Mouse (Mus musculus) T-helper 2 cell (primary cell): ENCODE measurements at regions not wholly inside any gene's neighbourhood (a gene's known extent, or its start where the extent isn't known, plus 50 kb on each side); places are given as distances from the start of the nearest gene placed in this dataset.
"Not testable (repeated sequence)": the region's sequence is repeated elsewhere in the genome, so short reads cannot be mapped to it uniquely, and the experiment has no call there.

Source experiments
- in situ Hi-C: fragments of 300-600 bp; cut with MboI, MseI; formaldehyde crosslinking; loops from one replicate; pipeline ENCODE4 v1.15.1; 2025; ENCODE audit warnings: high pct_unique_total_duplicates

- in situ Hi-C loops = no loop called here
Observed at GRCm38 (mm10) chr12:77588297-77588696, 350.4 kb downstream of the Fut8 start.

- in situ Hi-C loops = no loop called here
Observed at GRCm38 (mm10) chr12:77589416-77589815, 351.5 kb downstream of the Fut8 start.

- in situ Hi-C loops = no loop called here
Observed at GRCm38 (mm10) chr12:77594092-77594491, 356.2 kb downstream of the Fut8 start.

GRCm38 (mm10) chr12:77594657-77595056 lies 356.7 kb downstream of the Fut8 start:
- in situ Hi-C loops = no loop called here

- in situ Hi-C loops = no loop called here
Observed at GRCm38 (mm10) chr12:77595821-77596220, 357.9 kb downstream of the Fut8 start.

GRCm38 (mm10) chr12:77596676-77597075 lies 358.8 kb downstream of the Fut8 start:
- in situ Hi-C loops = no loop called here

- in situ Hi-C loops = no loop called here
Observed at GRCm38 (mm10) chr12:77597627-77598333, 359.9 kb downstream of the Fut8 start.

GRCm38 (mm10) chr12:77598334-77598715 lies 360.4 kb downstream of the Fut8 start:
- in situ Hi-C loops = no loop called here

GRCm38 (mm10) chr12:77599391-77599790 lies 361.5 kb downstream of the Fut8 start:
- in situ Hi-C loops = no loop called here

- in situ Hi-C loops = loop anchor here (10.0 kb wide), 1 partner anchor 1111 kb away; no protein-coding TSS in a partner anchor
Observed at GRCm38 (mm10) chr12:77603832-77604501, 366.0 kb downstream of the Fut8 start.

GRCm38 (mm10) chr12:77617552-77617951 lies 379.6 kb downstream of the Fut8 start:
- in situ Hi-C loops = no loop called here

GRCm38 (mm10) chr12:77622243-77622642 lies 384.3 kb downstream of the Fut8 start:
- in situ Hi-C loops = no loop called here

- in situ Hi-C loops = not testable (repeated sequence)
Observed at GRCm38 (mm10) chr12:77624323-77624722, 386.4 kb downstream of the Fut8 start.

- in situ Hi-C loops = no loop called here
Observed at GRCm38 (mm10) chr12:77628358-77628850, 390.5 kb downstream of the Fut8 start.

- in situ Hi-C loops = no loop called here
Observed at GRCm38 (mm10) chr12:77633981-77634650, 396.2 kb downstream of the Fut8 start.

- in situ Hi-C loops = no loop called here
Observed at GRCm38 (mm10) chr12:77638266-77638665, 400.3 kb downstream of the Fut8 start.

- in situ Hi-C loops = no loop called here
Observed at GRCm38 (mm10) chr12:77642336-77642735, 404.4 kb downstream of the Fut8 start.

GRCm38 (mm10) chr12:77647841-77648240 lies 409.9 kb downstream of the Fut8 start:
- in situ Hi-C loops = no loop called here

- in situ Hi-C loops = no loop called here
Observed at GRCm38 (mm10) chr12:77654282-77654681, 416.4 kb downstream of the Fut8 start.

- in situ Hi-C loops = no loop called here
Observed at GRCm38 (mm10) chr12:77657060-77657459, 419.1 kb downstream of the Fut8 start.

GRCm38 (mm10) chr12:77657878-77658277 lies 420.0 kb downstream of the Fut8 start:
- in situ Hi-C loops = no loop called here

- in situ Hi-C loops = no loop called here
Observed at GRCm38 (mm10) chr12:77663180-77663579, 425.3 kb downstream of the Fut8 start.
